Mouse (Mus musculus) bone marrow, adult 2 months (tissue): ENCODE data around the gene Cfap74. TPM values are rescaled to one million over a fixed set of nuclear protein-coding genes. Genes with fewer than 3 reads are reported as not detected.
"Not testable (repeated sequence)": the region's sequence is repeated elsewhere in the genome, so short reads cannot be mapped to it uniquely, and the experiment has no call there.

ENCODE experiments used
- H3K27ac ChIP-seq: fragments of 200-500 bp; 2 replicates; pipeline ENCODE4 v1.5.1; 2012; ENCODE audit warnings: low read depth, mild to moderate bottlenecking, control low read depth, inconsistent platforms, low read length; ENCODE audit not compliant: control insufficient read depth, poor library complexity, insufficient read depth
- H3K4me1 ChIP-seq: fragments of 200-500 bp; 2 replicates; pipeline ENCODE4 v1.6.1; 2011; ENCODE audit warnings: low read length; ENCODE audit not compliant: control insufficient read depth, insufficient read depth
- H3K4me3 ChIP-seq: fragments of 200-500 bp; replicated peaks from 2 replicates; pipeline ENCODE3; 2011; ENCODE audit warnings: mild to moderate bottlenecking, low read depth, low read length, control low read depth; ENCODE audit not compliant: control insufficient read depth
- CTCF ChIP-seq: fragments of 200-500 bp; IDR thresholded peaks from 2 replicates; pipeline ENCODE4 v1.5.1; 2011; ENCODE audit warnings: low read length, control low read depth; ENCODE audit not compliant: control insufficient read depth, insufficient read depth
- POLR2A ChIP-seq: fragments of 200-500 bp; IDR thresholded peaks from 2 replicates; pipeline ENCODE4 v1.6.1; 2011; ENCODE audit warnings: low read depth, mild to moderate bottlenecking, control low read depth, low read length, borderline replicate concordance; ENCODE audit not compliant: control insufficient read depth
- WGBS: fragments of 180-500 bp; shearing (Covaris S2); methylation state at CpG from one replicate; pipeline ENCODE4 v1.1.7; 2018; 5-methylcytosine and 5-hydroxymethylcytosine counted together
- polyA plus RNA-seq: library from polyadenylated mRNA; stranded (reverse); fragments of >200 nt; gene quantifications from 2 replicates; pipeline ENCODE4 v1.2.4, GENCODE M21; 2011; ENCODE audit warnings: low replicate concordance; ENCODE audit not compliant: missing spikeins, insufficient read depth, insufficient read length

Gene Cfap74
- polyA plus RNA-seq, 1 experiment: 0.85 TPM

DNA sequence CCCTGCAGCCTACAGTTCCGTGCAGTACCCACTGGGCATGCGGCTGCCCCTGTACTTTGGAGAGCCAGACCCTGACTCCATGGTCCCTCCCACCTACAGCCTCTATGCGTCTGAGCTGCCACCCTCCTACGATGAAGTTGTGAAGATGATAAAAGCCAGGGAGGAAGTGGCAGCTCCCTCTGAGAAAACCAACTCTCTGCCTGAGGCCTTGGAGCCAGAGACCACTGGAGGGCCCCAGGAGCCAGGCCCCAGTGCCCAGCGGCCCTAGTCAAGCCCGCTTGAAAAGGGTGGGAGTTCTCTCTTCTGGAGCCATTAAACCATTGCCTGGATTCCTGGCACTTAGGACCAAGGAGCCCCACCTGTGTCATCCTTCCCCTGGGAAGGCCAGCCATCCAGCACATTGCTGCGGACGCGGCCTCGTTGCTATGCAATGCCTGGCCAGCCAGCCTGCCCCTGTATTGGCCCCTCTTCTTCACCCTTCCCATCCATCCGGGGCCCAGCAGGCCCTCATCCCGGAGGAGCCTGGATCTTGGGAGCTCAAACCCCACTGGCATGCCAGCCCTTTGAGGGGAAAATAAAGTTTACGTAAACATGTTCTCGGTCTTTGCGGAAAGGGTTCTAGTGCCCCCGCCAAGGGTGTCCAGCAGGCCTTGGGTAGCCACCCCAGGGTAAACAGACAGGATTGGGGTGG, 61.4 kb downstream of the Cfap74 start:
- 78% methylated on average over 16 of the region's 16 CpGs for WGBS
- no peaks in the 10 kb centered on the region for H3K4me1 ChIP-seq
- H3K4me3 ChIP-seq: no peak overlapping the region
- TF ChIP-seq CTCF (no peak), POLR2A (no peak)
- H3K27ac ChIP-seq: no peak overlapping the region

DNA sequence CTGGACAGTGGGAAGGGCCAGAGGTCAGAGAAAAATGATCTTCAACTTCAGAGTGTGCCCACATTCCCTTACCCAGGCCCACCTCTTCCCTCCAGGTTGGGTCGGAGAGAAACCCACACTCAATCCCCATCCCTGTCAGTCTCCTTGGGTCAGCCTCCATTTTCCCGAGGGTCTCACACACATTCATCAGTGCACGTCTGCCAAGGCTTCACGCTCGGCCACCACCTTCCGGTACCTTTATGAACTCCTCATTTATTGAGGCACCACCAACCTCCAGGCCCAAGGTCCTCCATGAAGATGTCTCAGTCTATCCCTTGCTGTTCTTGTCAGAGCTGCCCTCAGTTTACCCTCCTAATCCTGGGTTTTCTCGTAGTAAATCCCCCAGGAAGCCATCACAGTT, 62.0 kb downstream of the Cfap74 start:
- TF ChIP-seq POLR2A: no peak
- TF ChIP-seq CTCF: no peak
- WGBS: 82% methylated on average over 7 of the region's 7 CpGs
- H3K4me3 ChIP-seq: no peak overlapping the region
- H3K27ac ChIP-seq: no peak overlapping the region
- no peaks in the 10 kb centered on the region for H3K4me1 ChIP-seq

DNA sequence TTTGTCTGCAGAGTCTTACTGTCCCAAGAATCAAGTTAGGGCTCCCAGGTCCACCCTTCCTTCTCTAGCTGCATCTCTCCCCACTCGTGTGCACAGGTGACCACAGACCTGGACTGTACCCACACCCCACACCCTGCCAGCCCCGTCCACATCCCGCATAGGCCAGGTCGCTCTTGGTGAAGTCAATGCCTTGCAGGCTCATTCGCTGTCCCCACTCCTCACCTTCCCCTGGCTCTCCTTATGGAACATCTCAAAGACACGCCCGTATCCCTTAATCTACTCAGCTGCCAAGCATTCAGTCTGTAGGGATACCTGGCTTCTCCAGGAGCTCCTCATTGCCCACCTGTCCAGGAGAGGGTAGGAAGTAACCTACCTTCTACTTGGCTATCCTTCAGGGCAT, 62.4 kb downstream of the Cfap74 start:
- TF ChIP-seq CTCF (no peak), POLR2A (no peak)
- no peak overlapping the region for H3K4me3 ChIP-seq
- WGBS: 85% methylated on average over 7 of the region's 7 CpGs
- H3K27ac ChIP-seq: no peak overlapping the region
- H3K4me1 ChIP-seq: no peaks in the 10 kb centered on the region

DNA sequence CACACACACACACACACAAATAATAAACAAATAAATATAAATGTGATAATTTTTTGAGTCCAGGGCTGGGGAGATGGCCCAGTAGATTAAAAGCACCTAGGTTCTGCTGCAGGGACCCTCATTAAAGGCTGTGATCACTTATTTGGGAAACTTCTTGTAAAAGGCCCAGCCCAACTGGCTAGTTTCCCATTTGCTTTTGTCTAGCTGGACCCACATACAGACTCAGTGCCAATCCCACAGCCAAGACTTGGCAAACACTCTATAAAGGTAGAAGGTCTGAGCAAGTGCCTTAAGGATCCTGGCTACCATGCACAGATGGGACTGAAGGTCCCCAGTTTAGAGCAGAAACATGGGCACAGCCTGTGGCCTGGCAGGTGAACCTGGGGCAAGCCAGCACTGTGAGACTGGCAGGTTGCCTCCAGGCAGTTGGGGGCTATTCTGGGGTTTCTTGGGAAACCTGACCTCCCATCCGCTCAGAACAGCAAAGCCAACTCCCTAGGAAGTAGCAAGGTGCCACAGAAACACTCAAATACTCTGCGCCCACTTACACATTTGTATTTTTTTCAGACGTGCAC, 63.8 kb downstream of the Cfap74 start:
- Histone ChIP-seq H3K4me3 (no peak overlapping the region), H3K4me1 (no peaks in the 10 kb centered on the region), H3K27ac (no peak overlapping the region)
- WGBS: 72% methylated on average over 3 of the region's 3 CpGs
- no peak for TF ChIP-seq CTCF
- TF ChIP-seq POLR2A: no peak

DNA sequence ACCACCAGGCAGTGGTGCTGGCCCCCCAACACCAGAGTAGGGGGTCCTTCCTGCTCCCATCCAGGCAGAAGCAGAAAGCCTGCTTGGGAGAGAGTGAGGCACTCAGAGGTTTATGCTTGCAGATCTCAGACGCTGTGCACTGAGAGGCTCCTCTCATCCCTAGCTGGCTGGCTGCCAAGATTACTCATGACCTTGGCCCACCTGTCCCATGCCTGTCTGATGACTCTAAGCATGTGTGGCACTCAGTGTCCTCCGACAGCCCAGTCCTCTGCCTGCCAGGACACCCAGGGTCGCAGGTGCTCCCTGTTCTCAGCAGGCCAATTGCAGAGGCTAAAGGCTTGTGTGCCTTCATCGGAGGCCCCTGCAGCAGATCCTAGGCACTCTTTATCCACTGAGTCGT, 64.3 kb downstream of the Cfap74 start:
- H3K27ac ChIP-seq: no peak overlapping the region
- TF ChIP-seq POLR2A (no peak), CTCF (no peak)
- no peak overlapping the region for H3K4me3 ChIP-seq
- 64% methylated on average over 5 of the region's 5 CpGs for WGBS
- no peaks in the 10 kb centered on the region for H3K4me1 ChIP-seq

DNA sequence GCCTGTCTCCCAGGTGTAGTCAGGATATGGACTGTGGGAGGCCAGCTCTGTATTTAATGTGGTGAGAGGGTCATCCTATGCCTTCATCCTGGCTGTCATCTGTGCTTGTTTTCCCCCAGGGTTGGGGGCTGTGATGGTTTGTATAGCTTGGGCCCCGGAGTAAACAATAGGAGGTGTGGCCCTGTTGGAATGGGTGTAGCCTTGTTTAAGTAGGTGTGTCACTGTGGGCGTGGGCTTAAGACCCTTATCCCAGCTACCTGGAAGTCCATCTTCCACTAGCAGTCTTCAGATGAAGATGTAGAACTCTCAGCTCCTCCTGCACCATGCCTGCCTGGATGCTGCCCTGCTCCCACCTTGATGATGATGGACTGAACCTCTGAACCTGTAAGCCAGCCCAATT, 64.8 kb downstream of the Cfap74 start:
- not testable (repeated sequence) for H3K4me1 ChIP-seq, H3K4me3 ChIP-seq, H3K27ac ChIP-seq
- 61% methylated on average over 2 of the region's 2 CpGs for WGBS

DNA sequence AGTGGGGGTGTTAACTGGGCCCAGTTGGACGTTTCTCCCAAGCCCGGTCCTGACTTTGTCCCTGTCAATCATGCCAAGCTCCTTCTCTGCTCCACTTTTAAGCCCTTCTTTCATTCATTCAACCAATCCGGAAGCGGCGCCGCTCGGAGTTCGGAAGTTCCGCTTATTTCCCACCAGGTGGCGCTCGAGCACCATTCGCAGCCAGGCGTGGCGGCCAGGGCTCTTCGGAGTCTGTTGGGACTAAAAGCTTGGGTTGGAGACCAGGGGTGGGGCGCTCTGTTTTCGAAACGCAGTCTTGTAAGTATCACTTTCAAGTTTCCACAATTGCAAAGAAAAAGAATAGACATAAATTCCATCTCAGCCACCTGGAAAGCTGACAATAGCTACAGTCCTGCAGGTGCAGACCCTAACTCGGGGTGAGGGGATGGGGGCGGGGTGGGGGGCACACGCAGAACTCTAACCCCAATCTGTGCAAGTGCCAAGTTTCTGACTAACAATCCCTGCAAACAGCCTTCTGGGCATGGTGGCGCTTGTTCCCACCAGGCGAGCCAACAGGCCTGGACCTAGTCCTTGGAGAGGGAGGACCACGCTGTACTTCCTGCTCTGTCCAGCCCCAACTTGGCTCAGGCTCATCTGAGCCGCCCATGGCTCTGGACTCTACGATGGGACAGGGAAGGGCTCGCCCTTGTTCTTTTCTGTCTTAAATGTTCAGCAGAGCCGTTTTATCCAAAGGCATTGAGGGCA, 72.6 kb downstream of the Cfap74 start:
- Histone ChIP-seq H3K4me3 (no peak overlapping the region), H3K27ac (no peak overlapping the region), H3K4me1 (no peaks in the 10 kb centered on the region; the same call in 1 of the 2 replicates)
- 0 out of 2 replicates have a peak, but pooled peaks have one; percentile 11 for TF ChIP-seq POLR2A
- peak; percentile 95 for TF ChIP-seq CTCF
- WGBS: 17% methylated on average over 28 of the region's 28 CpGs

DNA sequence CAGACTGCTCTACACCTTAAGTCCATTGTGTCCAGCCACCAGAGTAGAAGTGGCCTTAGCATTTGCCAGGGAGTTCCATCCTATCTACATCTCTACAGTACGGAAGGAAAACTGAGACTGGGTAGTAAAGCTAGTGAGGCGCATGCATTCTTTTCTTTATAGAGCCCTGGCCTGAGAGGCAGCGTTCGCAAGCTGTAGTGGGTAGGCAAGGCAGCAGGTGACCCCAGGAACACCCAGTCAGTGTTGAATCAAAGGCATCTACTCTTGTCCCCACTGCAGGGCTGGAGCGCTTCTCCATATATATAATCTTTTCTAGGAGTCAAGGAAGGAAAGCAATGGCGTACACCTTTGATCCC, 73.1 kb downstream of the Cfap74 start:
- TF ChIP-seq CTCF (no peak), POLR2A (no peak)
- H3K4me3 ChIP-seq: no peak overlapping the region
- no peaks in the 10 kb centered on the region; the same call in 1 of the 2 replicates for H3K4me1 ChIP-seq
- WGBS: 90% methylated on average over 6 of the region's 6 CpGs
- H3K27ac ChIP-seq: no peak overlapping the region
